Mouse (Mus musculus): ENCODE results near the gene Pkd1l3. TPM values are rescaled to one million over a fixed set of nuclear protein-coding genes. Genes with fewer than 3 reads are reported as not detected.
A peak's percentile ranks its signal among the peaks of the same experiment; 100 is the strongest.

Pkd1l3 gene
- polyA plus RNA-seq (2012; ENCODE audit: insufficient read depth, insufficient read length, missing spikeins), result 0.40 TPM in 1 of 2 replicates, not detected in the other

DNA sequence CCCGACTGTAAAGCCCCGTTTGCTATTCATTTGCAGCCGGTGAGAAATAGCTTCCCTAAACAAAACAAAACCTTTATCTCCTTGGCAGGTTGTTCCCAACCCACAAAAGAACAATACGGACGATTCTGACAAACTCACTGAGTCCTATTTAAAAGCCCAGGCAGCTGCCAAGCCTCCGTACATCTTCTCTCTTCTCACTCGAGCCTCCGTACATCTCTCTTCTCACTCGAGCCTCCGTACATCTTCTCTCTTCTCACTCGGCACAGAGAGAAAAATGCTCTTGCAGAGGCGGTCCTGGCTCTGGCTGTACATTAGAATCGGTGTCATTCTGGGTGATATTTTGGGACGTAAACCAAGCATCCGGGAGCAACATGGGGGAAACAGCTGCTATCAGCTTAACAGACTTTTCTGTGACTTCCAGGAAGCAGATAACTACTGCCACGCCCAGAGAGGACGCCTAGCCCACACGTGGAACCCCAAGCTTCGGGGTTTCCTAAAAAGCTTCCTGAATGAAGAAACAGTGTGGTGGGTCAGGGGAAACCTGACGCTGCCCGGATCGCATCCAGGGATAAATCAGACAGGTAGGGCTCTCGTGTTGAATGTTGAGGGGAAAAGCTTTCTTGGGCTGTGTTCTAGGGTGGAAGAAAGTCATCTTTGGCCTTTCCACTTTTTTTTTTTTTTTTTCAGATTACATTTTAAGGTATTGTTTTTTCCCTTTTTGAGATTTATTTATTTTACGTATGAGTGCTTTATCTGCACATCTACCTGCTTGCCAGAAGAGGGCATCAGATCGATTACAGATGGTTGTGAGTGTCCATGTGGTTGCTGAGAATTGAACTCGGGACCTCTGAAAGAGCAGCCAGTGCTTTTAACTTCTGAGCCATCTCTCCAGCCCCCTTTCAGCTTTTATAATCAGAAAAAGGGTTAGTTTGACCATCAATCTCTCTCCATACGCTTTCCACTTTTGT, at the start of gene Pkd1l3:
Gene Pkd1l3, plus strand, starts transcription at position 275 of the 968 bp plus-strand sequence.
- no peaks in the 10 kb centered on the region for H3K4me1 ChIP-seq (ENCODE audit: control insufficient read depth, insufficient read depth, insufficient read length, low read length)
- no peak within 1 kb of the TSS for H3K27ac ChIP-seq (replicated peaks; ENCODE audit: low read depth, low read length)
- peak within 1 kb of the TSS; percentile 39 for H3K4me3 ChIP-seq (ENCODE audit: insufficient read depth, low read depth, low read length)

DNA sequence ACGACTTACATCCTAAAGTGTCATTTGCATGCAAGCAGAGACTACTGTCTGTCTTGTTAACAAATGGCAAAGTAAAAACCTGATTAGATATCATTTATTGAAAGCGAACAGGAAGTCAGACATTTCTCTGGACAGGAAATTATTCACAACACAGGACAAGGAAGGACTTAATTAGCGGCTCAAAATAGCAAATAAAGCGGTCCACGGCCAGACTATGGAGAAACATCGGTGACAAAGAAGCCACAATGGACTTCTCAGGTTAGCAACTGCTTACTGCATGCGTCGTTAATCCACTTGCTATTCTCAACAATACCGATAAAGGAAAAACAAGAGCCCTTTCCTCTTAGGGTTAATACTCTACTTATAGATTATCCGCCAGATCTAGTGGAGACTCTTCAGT, 49.6 kb upstream of the Pkd1l3 start:
- H3K27ac ChIP-seq (replicated peaks; ENCODE audit: low read depth, low read length), result peak overlapping the region; percentile 91
- H3K4me3 ChIP-seq (ENCODE audit: insufficient read depth, low read depth, low read length), result peak overlapping the region; percentile 74
- peaks cover 4% of the 10 kb centered on the region; the same call in 1 of the 2 replicates for H3K4me1 ChIP-seq (ENCODE audit: control insufficient read depth, insufficient read depth, insufficient read length, low read length)

DNA sequence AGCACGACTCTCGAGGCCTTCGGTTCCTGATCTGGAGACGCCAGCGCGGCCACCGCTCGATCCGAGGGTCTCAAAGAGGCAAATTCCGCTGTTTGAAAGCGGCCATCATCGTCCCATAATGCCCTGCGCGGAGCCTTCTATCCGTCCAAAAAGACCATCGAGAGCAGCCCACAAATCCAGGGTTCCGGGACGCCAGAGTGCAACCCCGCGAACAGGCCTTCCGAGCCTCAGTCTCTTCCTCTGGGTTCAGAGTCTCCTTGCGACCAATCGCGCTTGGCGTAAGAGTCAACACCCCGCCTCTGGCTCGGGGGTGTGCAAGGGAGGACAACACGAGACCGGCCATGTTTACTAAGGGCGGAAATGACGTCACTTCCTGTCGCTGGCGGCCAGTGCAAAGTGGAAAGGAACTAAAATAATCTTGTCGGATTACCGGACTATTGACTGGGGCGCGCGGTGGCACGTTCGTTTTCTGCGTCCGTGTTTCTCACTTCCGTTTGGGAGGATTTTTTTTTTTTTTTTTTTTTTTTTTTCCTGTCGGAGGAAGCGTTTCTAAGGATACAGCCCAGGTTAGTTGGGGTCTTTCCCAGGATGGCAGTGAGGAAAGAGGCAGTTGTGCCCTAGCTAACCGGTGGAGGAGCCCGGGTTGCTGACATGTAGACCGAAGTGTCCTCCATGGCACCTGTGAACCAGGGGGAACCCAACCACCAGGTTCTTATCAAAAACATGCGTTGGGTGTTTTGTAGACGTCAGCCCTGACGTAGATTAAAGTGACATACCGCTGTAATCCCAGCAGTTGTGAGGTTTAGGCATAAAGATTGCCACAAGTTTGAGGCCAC, 48.6 kb upstream of the Pkd1l3 start, which contains the start of the genes Dhx38 and Txnl4b:
Gene Dhx38, minus strand, starts transcription at position 364 of the 836 bp plus-strand sequence.
Gene Txnl4b, plus strand, starts transcription at position 395 of the 836 bp plus-strand sequence.
- peak within 1 kb of the TSS; percentile 91 for H3K27ac ChIP-seq (replicated peaks; ENCODE audit: low read depth, low read length)
- peak within 1 kb of the TSS; percentile 81 for H3K4me3 ChIP-seq (ENCODE audit: insufficient read depth, low read depth, low read length)

GRCm38 (mm10) chr8:109571139-109571538, 43.2 kb upstream of the Pkd1l3 start:
- peaks cover 4% of the 10 kb centered on the region; the same call in 1 of the 2 replicates for H3K4me1 ChIP-seq (ENCODE audit: control insufficient read depth, insufficient read depth, insufficient read length, low read length)
- H3K4me3 ChIP-seq (ENCODE audit: insufficient read depth, low read depth, low read length), result no peak overlapping the region
- H3K27ac ChIP-seq (replicated peaks; ENCODE audit: low read depth, low read length), result no peak overlapping the region

More for the DNA sequence above, 48.6 kb upstream of the Pkd1l3 start, which contains the start of the genes Dhx38 and Txnl4b:
- peaks cover 4% of the 10 kb centered on the region; the same call in 1 of the 2 replicates for H3K4me1 ChIP-seq (ENCODE audit: control insufficient read depth, insufficient read depth, insufficient read length, low read length)

- H3K4me3 ChIP-seq (ENCODE audit: insufficient read depth, low read depth, low read length), result peak overlapping the region; percentile 55
- peak overlapping the region; percentile 74 for H3K27ac ChIP-seq (replicated peaks; ENCODE audit: low read depth, low read length)
- peaks cover 5% of the 10 kb centered on the region; the same call in 1 of the 2 replicates for H3K4me1 ChIP-seq (ENCODE audit: control insufficient read depth, insufficient read depth, insufficient read length, low read length)
Measured at GRCm38 (mm10) chr8:109576311-109576710, 38.0 kb upstream of the Pkd1l3 start.

- H3K4me3 ChIP-seq (ENCODE audit: insufficient read depth, low read depth, low read length), result peak within 1 kb of the TSS; percentile 55
- H3K27ac ChIP-seq (replicated peaks; ENCODE audit: low read depth, low read length), result peak within 1 kb of the TSS; percentile 86
- H3K4me1 ChIP-seq (ENCODE audit: control insufficient read depth, insufficient read depth, insufficient read length, low read length), result peaks cover 5% of the 10 kb centered on the region; the same call in 1 of the 2 replicates
Measured at GRCm38 (mm10) chr8:109578900-109579301, 35.4 kb upstream of the Pkd1l3 start, which contains the start of gene Hp. Hp (minus strand) TSS chr8:109579172.

- H3K4me1 ChIP-seq (ENCODE audit: control insufficient read depth, insufficient read depth, insufficient read length, low read length), result peaks cover 6% of the 10 kb centered on the region
- H3K4me3 ChIP-seq (ENCODE audit: insufficient read depth, low read depth, low read length), result no peak overlapping the region
- H3K27ac ChIP-seq (replicated peaks; ENCODE audit: low read depth, low read length), result peak overlapping the region; percentile 94
Measured at GRCm38 (mm10) chr8:109584293-109584692, 30.0 kb upstream of the Pkd1l3 start.

DNA sequence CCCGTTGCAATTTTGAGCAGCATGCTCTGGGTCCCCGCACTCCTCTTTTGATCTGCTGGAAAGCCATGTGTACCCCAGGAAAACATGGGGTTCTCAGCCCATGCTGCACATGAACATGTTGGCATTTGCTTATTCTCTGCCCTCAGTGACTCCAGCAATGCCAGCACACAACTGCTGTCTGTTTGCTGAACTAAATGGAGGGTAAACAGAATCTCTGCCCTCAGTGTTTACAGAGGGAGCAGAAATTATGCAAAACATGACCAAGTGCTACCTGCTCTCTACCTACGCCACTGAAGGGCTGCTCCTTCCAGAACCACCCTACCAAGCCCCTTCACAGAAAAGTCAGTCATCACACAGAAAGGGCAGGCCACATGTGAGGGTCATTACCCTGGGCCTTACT, 29.5 kb upstream of the Pkd1l3 start:
- peaks cover 3% of the 10 kb centered on the region for H3K4me1 ChIP-seq (ENCODE audit: control insufficient read depth, insufficient read depth, insufficient read length, low read length)
- H3K4me3 ChIP-seq (ENCODE audit: insufficient read depth, low read depth, low read length), result no peak overlapping the region
- peak overlapping the region; percentile 94 for H3K27ac ChIP-seq (replicated peaks; ENCODE audit: low read depth, low read length)

DNA sequence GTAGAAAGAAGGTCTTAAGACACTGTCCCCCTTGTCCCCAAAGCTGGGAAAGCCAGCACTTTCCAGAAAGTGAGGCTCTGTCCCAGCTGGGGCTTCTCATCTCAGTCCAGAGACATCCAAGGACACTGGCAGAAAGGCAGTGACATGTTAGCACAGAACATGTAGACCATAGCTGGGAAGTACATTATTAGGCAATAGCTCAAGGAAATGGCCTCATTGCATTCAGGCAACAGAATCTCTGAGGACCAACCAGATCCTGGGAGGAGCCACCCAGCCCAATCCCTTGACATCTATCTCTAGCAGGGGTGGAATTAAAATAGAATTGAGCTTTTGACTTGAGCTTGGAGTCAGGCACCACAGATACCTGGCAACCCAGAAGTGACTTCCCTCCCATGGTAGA, 28.7 kb upstream of the Pkd1l3 start:
- peak overlapping the region; percentile 94 for H3K27ac ChIP-seq (replicated peaks; ENCODE audit: low read depth, low read length)
- no peak overlapping the region for H3K4me3 ChIP-seq (ENCODE audit: insufficient read depth, low read depth, low read length)

DNA sequence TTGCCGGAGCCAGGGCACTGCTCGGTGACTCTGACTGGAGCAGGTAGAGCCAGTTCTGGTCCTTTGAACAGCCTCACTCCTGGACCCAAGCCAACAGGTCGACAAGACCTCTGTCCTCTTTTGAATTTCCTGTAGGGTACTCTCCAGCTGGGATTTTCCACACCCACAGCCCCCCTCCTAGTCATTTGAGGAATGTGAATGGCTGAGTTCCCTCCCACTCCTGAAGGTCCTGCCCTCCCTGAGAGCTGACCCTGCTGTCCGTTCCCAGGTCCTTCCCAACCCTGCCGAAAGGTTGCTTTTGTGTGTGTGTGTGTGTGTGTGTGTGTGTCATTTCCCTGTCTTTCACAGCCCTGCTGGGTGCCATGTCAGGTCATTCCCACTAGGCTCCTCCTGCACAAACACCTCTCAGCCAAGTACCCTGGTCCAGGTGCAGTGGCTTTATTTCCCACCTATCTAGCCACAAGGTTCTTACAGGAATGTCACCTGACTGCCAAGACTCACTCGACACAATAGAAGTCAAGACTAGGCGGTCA, 27.3 kb upstream of the Pkd1l3 start:
- Histone ChIP-seq H3K4me1 (ENCODE audit: control insufficient read depth, insufficient read depth, insufficient read length, low read length) (peaks cover 3% of the 10 kb centered on the region), H3K27ac (replicated peaks; ENCODE audit: low read depth, low read length) (no peak overlapping the region), H3K4me3 (ENCODE audit: insufficient read depth, low read depth, low read length) (no peak overlapping the region)

More for the DNA sequence above, 28.7 kb upstream of the Pkd1l3 start:
- peaks cover 3% of the 10 kb centered on the region for H3K4me1 ChIP-seq (ENCODE audit: control insufficient read depth, insufficient read depth, insufficient read length, low read length)

GRCm38 (mm10) chr8:109590901-109591300, 23.4 kb upstream of the Pkd1l3 start:
- Histone ChIP-seq H3K4me3 (ENCODE audit: insufficient read depth, low read depth, low read length) (no peak overlapping the region), H3K27ac (replicated peaks; ENCODE audit: low read depth, low read length) (no peak overlapping the region), H3K4me1 (ENCODE audit: control insufficient read depth, insufficient read depth, insufficient read length, low read length) (no peaks in the 10 kb centered on the region; the same call in 1 of the 2 replicates)

DNA sequence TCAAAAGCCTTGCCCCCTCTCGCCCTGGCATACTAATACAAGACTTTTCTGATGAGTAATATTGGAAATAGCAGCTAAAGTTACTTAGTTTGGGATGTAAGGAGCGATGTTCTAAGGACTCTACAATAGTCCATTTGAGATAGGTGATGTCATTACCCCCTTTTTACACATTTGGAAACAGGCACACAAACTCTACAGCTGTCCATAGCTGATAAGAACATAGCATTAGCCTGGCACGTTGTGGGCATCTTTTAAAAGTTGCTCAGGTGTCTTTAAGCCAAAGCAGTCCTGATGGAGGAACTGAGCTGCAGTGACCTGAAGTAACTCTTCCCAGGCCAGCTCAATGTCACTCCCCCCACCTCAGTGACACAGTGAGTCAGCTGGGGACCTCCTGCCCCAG, 22.9 kb upstream of the Pkd1l3 start:
- Histone ChIP-seq H3K27ac (replicated peaks; ENCODE audit: low read depth, low read length) (no peak overlapping the region), H3K4me1 (ENCODE audit: control insufficient read depth, insufficient read depth, insufficient read length, low read length) (no peaks in the 10 kb centered on the region)

GRCm38 (mm10) chr8:109592164-109592563, 22.2 kb upstream of the Pkd1l3 start:
- no peak overlapping the region for H3K4me3 ChIP-seq (ENCODE audit: insufficient read depth, low read depth, low read length)
- H3K4me1 ChIP-seq (ENCODE audit: control insufficient read depth, insufficient read depth, insufficient read length, low read length), result no peaks in the 10 kb centered on the region
- no peak overlapping the region for H3K27ac ChIP-seq (replicated peaks; ENCODE audit: low read depth, low read length)

More for the DNA sequence above, 22.9 kb upstream of the Pkd1l3 start:
- H3K4me3 ChIP-seq (ENCODE audit: insufficient read depth, low read depth, low read length), result no peak overlapping the region

DNA sequence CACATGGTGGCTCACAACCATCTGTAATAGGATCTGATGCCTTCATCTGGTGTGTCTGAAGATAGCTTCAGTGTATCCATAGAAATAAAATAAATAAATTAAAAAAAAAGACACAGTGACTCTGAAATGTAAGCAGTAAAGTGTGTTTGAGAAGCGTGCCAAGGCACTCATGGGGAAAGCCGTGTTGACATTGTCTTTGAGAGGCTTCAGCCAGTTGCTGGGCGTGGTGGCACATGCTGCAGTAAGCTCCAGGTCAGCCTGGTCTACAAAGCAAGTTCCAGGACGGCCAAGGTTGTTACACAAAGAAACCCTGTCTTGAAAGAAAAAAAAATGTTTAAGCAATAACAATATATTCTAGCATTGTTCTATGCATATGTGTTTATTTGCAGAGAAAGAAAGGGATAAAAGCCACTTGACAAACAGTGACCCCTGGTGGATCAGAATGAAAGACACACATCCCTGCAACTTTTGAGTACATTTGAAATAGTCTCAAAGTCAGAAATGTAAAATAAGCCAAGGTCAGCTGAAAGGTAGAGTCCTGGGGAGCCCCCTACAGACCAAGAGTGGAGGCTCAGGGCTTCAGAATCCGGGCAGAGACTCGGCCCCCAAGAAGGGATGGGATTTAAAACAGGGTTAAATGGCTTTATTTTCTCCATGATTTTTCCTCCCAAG, 21.1 kb upstream of the Pkd1l3 start:
- H3K4me3 ChIP-seq (ENCODE audit: insufficient read depth, low read depth, low read length), result no peak overlapping the region
- H3K27ac ChIP-seq (replicated peaks; ENCODE audit: low read depth, low read length), result no peak overlapping the region
- H3K4me1 ChIP-seq (ENCODE audit: control insufficient read depth, insufficient read depth, insufficient read length, low read length), result no peaks in the 10 kb centered on the region
